Mouse (Mus musculus) thymus, postnatal 4 days (tissue): ENCODE data around the gene Sorcs2.
A peak's percentile ranks its signal among the peaks of the same experiment; 100 is the strongest.

Experiments used
- DNase-seq: peaks from one replicate; pipeline ENCODE4 v3.0.0; 2021

Sorcs2 gene

GRCm38 (mm10) chr5:36389731-36390590 lies 8.0 kb downstream of the Sorcs2 start:
- DNase-seq: no peak

- no peak for DNase-seq
These were observed 12.9 kb downstream of the Sorcs2 start for GRCm38 (mm10) chr5:36385062-36385461.

GRCm38 (mm10) chr5:36383431-36383830 lies 14.5 kb downstream of the Sorcs2 start:
- no peak for DNase-seq

DNA sequence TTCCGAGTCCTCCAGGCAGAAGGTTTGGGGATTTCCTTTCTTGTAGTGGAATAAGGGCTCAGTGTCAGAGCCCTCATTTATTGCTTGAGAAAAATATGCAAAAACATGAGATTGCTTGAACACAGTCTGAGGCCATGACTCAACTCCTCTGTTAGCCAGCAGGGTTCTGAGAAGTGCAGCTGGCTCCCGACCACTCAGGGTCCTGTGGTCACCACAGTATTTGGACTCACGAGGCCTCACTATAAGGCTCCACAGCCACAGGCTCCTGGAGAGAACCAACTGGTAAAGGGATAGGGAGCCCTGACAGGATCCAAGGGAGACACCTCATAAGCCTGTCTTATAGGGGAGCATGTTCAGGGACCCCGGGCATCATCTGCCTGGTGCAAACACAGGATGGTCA lies 15.2 kb downstream of the Sorcs2 start:
- DNase-seq: no peak

DNA sequence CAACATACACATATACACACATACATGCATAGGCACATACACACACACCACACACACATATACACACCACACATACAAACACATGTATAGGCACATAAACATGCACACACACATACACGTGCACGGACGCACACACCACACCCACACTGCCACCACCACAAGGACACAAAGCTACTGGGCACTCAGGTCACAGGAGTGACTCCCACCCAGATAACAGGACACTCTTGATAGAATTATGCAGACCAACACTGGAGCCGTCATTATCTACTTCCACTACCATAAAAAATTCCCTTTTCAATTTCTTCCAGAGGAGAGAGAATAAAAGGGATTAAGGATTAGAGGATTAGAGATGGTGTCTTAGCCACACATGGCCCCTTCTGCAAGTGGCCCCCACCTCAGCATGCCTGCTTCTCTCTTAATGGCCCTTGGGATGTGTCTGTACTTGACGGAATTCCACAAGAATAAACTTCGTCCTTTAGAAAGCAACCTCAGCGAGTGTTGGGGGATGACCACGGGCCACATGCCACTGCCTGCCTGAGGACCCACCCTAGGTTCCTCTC lies 15.7 kb downstream of the Sorcs2 start:
- no peak for DNase-seq

DNA sequence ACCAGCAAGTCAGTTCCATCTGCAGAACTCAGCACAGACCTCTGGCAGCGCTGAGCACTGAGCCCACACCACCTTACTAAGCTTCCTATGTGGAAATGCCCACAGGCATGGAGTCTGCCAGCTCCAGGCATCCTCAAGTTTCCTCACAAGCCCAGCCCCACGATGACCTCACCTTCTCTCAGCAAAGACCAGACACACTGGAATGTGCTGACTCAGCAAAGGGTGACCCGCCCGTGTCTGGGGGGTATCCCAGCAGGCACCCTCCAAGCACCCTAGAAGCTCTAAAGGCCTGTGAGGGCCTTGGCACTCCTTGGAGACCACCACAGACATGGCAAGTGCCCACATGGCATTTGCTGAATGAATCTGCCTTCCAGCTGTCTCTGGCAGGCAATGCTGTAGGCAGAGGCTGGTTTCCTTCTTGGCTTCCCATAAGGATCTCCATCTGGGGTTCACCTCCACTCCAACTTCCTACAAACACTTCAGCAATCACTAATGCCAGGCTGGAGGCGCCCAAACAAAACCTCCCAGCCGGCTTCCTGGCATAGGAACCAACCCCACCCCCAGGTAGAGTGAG lies 17.9 kb downstream of the Sorcs2 start:
- DNase-seq: peak; percentile 18

DNA sequence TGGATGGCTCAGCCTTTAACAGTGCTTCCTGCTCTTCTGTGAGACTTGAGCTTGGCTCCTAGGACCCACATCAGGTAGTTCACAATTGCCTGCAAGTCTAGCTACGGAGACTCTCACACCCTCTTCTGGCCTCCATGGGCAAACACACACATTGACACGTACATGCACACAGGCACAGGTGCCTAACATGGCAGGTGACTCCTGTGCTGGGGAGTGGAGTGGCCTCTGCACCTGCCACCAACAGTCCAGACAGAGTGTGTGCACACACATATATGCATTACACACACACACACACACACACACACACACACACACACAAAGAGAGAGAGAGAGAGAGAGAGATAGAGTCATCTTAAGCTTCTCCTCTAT lies 19.6 kb downstream of the Sorcs2 start:
- peak; percentile 49 for DNase-seq

DNA sequence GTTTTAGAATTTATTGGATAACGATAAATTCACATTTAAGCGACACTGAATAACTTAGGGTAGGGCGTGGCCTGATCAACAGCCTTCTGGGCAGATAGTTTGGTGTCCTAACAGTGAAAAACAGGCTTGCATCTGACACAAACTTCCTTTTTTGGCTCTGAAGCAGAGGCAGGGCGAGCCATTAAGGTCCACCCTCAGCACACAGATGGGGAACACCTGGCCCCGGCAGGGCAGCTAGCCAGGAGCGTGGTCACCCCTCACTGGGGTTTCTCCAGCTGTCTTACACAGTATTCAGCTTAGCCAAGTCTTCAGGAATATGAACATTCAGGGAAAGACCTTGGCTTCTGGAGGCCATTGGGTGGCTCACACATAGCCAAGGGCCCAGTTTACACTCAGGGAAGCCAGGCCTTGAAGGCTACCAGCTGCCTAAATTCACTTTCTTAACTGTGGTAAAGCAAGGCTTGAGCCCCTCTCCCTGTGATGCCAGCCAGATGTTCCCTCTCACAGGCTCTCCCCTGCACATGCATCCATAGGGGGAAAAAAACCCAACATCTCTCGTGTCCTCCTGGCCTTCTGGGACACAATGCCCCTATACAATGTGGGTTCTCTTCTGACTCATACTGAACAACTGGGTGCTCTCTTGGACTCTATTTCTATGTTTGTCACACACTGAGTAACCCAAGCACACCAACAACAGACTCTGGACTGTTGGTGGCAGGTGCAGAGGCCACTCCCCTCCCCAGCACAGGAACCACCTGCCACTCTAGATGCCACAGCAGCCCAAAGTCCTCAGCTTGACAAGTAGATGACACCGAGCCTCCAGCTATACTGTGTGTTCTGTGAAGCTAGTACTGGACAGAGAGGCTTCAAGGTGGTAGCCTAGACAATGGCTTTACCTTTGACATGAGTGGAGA lies 20.2 kb downstream of the Sorcs2 start:
- DNase-seq: peak; percentile 69

- DNase-seq: peak; percentile 49
These were observed 22.1 kb downstream of the Sorcs2 start for GRCm38 (mm10) chr5:36375886-36376285.

DNA sequence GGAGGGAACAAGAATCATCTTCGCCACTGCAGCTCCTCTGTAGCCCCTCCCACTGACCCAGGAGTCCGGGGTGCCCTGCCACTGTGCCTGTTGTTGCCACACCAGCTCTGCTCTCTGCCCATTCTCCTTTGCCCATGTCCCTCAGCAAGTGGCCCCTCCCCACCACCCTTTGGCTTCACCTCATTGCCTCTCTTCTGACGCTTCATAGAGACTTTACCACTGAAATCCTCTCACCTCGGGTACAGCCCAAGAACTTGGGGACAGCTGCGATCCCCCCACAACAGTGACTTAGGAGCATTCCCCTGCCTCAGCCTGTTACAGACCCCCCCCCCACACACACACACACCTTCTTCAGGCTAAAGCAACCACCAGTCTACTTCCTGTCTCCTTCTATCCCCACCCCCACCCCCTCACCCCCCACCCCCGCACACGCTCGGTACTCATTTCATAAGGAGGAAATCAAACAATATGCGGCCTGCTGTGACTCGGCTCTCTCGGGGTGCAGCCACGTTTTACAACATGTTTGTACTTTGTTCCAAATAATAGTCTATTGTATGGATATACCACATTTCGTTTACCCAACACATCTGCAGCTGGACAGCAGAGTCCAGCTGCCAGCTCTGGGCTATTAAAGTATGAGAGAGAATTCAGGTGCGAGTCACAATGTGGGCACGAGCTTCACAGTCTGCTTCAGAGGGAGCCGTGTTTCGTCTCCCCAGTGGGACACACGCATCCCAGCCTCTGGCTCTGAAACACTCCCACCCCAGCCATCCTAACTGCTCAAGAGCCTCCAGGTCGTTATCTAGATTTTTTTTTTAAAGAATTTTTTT lies 23.5 kb downstream of the Sorcs2 start:
- peak; percentile 60 for DNase-seq

GRCm38 (mm10) chr5:36373246-36373891 lies 24.6 kb downstream of the Sorcs2 start:
- peak; percentile 50 for DNase-seq

GRCm38 (mm10) chr5:36371731-36372130 lies 26.2 kb downstream of the Sorcs2 start:
- DNase-seq: no peak

GRCm38 (mm10) chr5:36369261-36369684 lies 28.7 kb downstream of the Sorcs2 start:
- peak; percentile 61 for DNase-seq

DNA sequence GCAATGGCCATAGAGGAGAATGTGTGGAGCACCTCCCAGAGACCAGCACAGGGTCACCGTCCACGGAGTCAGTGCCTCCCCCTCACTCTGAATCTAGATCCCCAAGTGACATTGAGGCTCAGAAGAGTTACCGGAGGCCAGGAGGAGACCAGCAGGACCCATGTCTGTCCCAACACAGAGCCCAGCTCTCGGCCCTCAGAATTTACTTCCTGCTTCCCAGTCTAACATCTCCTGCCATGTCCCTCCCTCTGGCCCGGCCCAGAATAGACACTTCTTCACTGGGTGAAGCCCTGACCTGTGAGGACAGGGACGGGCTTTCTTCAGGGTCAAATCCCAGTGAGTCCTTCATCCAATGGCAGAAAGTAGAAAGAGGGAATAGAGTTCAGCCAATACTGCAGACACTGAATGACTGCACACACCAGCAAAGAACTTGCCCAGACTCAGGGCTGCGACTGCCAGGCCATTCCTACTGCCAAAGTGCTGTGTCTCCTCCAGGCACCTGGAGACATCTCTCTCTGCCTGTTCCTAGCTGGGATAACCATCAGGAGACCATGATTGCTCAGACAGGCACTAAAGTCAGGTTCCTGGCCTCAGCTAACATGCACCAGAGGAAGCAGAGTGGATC lies 29.3 kb downstream of the Sorcs2 start:
- peak; percentile 18 for DNase-seq

GRCm38 (mm10) chr5:36367911-36368310 lies 30.0 kb downstream of the Sorcs2 start:
- peak; percentile 65 for DNase-seq

GRCm38 (mm10) chr5:36367181-36367610 lies 30.7 kb downstream of the Sorcs2 start:
- no peak for DNase-seq

- DNase-seq: no peak
These were observed 36.2 kb downstream of the Sorcs2 start for GRCm38 (mm10) chr5:36361749-36362148.

- DNase-seq: no peak
These were observed 37.6 kb downstream of the Sorcs2 start for GRCm38 (mm10) chr5:36360343-36360742.

- no peak for DNase-seq
These were observed 38.2 kb downstream of the Sorcs2 start for GRCm38 (mm10) chr5:36359535-36360243.

DNA sequence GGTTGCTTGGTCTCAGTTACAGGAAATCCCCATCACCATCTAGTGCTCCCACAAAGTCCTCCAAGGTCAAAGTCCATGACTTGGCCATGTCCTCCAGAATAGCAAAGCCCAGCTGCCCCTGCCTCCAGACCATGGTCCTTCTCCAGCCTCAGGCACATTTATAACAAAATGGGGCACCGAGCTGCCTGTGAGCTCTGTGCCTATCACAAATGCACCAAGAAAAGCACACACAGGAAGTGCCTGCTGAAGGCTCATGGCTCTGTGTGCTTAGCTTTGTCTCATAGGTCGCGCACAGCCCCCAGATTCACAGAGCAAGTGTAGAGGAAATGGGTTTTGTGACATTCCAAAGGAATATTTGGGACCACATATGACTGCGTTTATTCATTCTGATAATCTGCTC lies 39.8 kb downstream of the Sorcs2 start:
- DNase-seq: peak; percentile 44
